Mouse (Mus musculus) liver, embryonic 16.5 days (tissue): ENCODE data around the gene Fam71b. TPM values are rescaled to one million over a fixed set of nuclear protein-coding genes. Genes with fewer than 3 reads are reported as not detected.

Experiments used
- ATAC-seq: fragments of 200-750 bp; cut with Nextera tagmentation; 2 replicates; pipeline ENCODE4 v1.8.0; 2017; ENCODE audit warnings: low read depth, mild to moderate bottlenecking, moderate number of reproducible peaks, moderate library complexity
- H3K27ac ChIP-seq: fragments of 300-500 bp; sonication (generic); 2 replicates; pipeline ENCODE4 v1.5.1; 2014; ENCODE audit warnings: mild to moderate bottlenecking, low read length
- H3K27me3 ChIP-seq: fragments of 300-500 bp; sonication (generic); 2 replicates; pipeline ENCODE4 v1.6.1; 2014; ENCODE audit warnings: low read depth, low read length, mixed read lengths; ENCODE audit not compliant: control insufficient read depth, insufficient read depth
- H3K36me3 ChIP-seq: fragments of 300-500 bp; sonication (generic); 2 replicates; pipeline ENCODE4 v1.6.1; 2014; ENCODE audit warnings: mild to moderate bottlenecking; ENCODE audit not compliant: control insufficient read depth, insufficient read depth
- H3K4me1 ChIP-seq: fragments of 300-500 bp; sonication (generic); 2 replicates; pipeline ENCODE4 v1.6.1; 2014; ENCODE audit warnings: low read depth, low read length, mixed read lengths; ENCODE audit not compliant: control insufficient read depth
- H3K4me2 ChIP-seq: fragments of 300-500 bp; sonication (generic); 2 replicates; pipeline ENCODE4 v1.6.1; 2014; ENCODE audit warnings: low read depth, low read length, mixed read lengths
- H3K4me3 ChIP-seq: fragments of 300-500 bp; sonication (generic); 2 replicates; pipeline ENCODE4 v1.5.1; 2014; ENCODE audit warnings: low read depth, mild to moderate bottlenecking, low read length
- H3K9ac ChIP-seq: fragments of 300-500 bp; sonication (generic); 2 replicates; pipeline ENCODE4 v1.6.1; 2014; ENCODE audit warnings: low read depth, low read length
- H3K9me3 ChIP-seq: fragments of 300-500 bp; sonication (generic); replicated peaks from 2 replicates; pipeline ENCODE4 v1.6.1; 2016; ENCODE audit warnings: low read length; ENCODE audit not compliant: control insufficient read depth
- WGBS: fragments of 180-500 bp; shearing (Covaris S2); extraction: QIAGEN DNeasy Blood & Tissue Kit; methylation state at CpG from one replicate; pipeline ENCODE4 v1.1.7; 2014; ENCODE audit not compliant: insufficient replicate concordance; 5-methylcytosine and 5-hydroxymethylcytosine counted together
- polyA plus RNA-seq: library from polyadenylated mRNA; unstranded; fragments of >200 nt; fragmentation: Nextera tagmentation; extraction: Ambion mirVana; gene quantifications from 2 replicates; pipeline ENCODE4 v1.2.1, GENCODE M21; 2015

Gene Fam71b
- polyA plus RNA-seq = 0.04 TPM in 1 of 2 replicates, not detected in the other

GRCm38 (mm10) chr11:46396167-46396859 lies at the start of gene Fam71b:
Gene Fam71b (plus strand): TSS chr11:46396559.
- Histone ChIP-seq H3K36me3 (no peaks in the 10 kb centered on the region), H3K9ac (no peak within 1 kb of the TSS), H3K9me3 (no peaks in the 10 kb centered on the region), H3K27me3 (no peaks in the 10 kb centered on the region), H3K4me2 (no peak within 1 kb of the TSS), H3K4me3 (no peak within 1 kb of the TSS), H3K27ac (no peak within 1 kb of the TSS), H3K4me1 (peaks cover 9% of the 10 kb centered on the region)
- no peak; the same call in 1 of the 2 replicates for ATAC-seq
- WGBS = 49% methylated on average over 13 of the region's 13 CpGs

GRCm38 (mm10) chr11:46347756-46348155 lies 48.6 kb upstream of the Fam71b start:
- no peaks in the 10 kb centered on the region for H3K9me3 ChIP-seq
- no peak for ATAC-seq
- H3K9ac ChIP-seq = no peak overlapping the region
- WGBS = 61% methylated on average over 5 of the region's 5 CpGs
- no peaks in the 10 kb centered on the region for H3K36me3 ChIP-seq
- H3K27me3 ChIP-seq = no peaks in the 10 kb centered on the region
- H3K4me3 ChIP-seq = no peak overlapping the region
- no peaks in the 10 kb centered on the region for H3K4me1 ChIP-seq
- H3K27ac ChIP-seq = no peak overlapping the region
- no peak overlapping the region for H3K4me2 ChIP-seq

GRCm38 (mm10) chr11:46348416-46348815 lies 47.9 kb upstream of the Fam71b start:
- H3K4me1 ChIP-seq = no peaks in the 10 kb centered on the region
- H3K4me3 ChIP-seq = no peak overlapping the region
- no peak overlapping the region for H3K9ac ChIP-seq
- H3K27ac ChIP-seq = no peak overlapping the region
- no peaks in the 10 kb centered on the region for H3K27me3 ChIP-seq
- H3K4me2 ChIP-seq = no peak overlapping the region
- H3K36me3 ChIP-seq = no peaks in the 10 kb centered on the region
- no peak for ATAC-seq
- 38% methylated on average over 3 of the region's 3 CpGs for WGBS
- no peaks in the 10 kb centered on the region for H3K9me3 ChIP-seq

- Histone ChIP-seq H3K27ac (no peak overlapping the region), H3K27me3 (no peaks in the 10 kb centered on the region), H3K9ac (no peak overlapping the region), H3K9me3 (no peaks in the 10 kb centered on the region), H3K4me3 (no peak overlapping the region), H3K36me3 (no peaks in the 10 kb centered on the region), H3K4me1 (no peaks in the 10 kb centered on the region), H3K4me2 (no peak overlapping the region)
- WGBS = 56% methylated on average over 2 of the region's 2 CpGs
- ATAC-seq = no peak
Observed at GRCm38 (mm10) chr11:46349681-46350410, 46.5 kb upstream of the Fam71b start.

GRCm38 (mm10) chr11:46358369-46358768 lies 38.0 kb upstream of the Fam71b start:
- Histone ChIP-seq H3K36me3 (no peaks in the 10 kb centered on the region), H3K4me3 (no peak overlapping the region), H3K4me1 (no peaks in the 10 kb centered on the region), H3K9me3 (no peaks in the 10 kb centered on the region), H3K9ac (no peak overlapping the region), H3K4me2 (no peak overlapping the region), H3K27me3 (no peaks in the 10 kb centered on the region), H3K27ac (no peak overlapping the region)
- no peak for ATAC-seq
- WGBS = 35% methylated on average over 1 of the region's 1 CpGs

- no peak for ATAC-seq
- no peak overlapping the region for H3K4me2 ChIP-seq
- no peak overlapping the region for H3K27ac ChIP-seq
- H3K36me3 ChIP-seq = no peaks in the 10 kb centered on the region
- H3K27me3 ChIP-seq = no peaks in the 10 kb centered on the region
- no peak overlapping the region for H3K9ac ChIP-seq
- no peaks in the 10 kb centered on the region for H3K9me3 ChIP-seq
- 60% methylated on average over 2 of the region's 2 CpGs for WGBS
- no peak overlapping the region for H3K4me3 ChIP-seq
- H3K4me1 ChIP-seq = no peaks in the 10 kb centered on the region
Observed at GRCm38 (mm10) chr11:46360991-46361665, 35.2 kb upstream of the Fam71b start.

- Histone ChIP-seq H3K4me2 (no peak overlapping the region), H3K27ac (no peak overlapping the region), H3K27me3 (no peaks in the 10 kb centered on the region), H3K4me3 (no peak overlapping the region), H3K36me3 (no peaks in the 10 kb centered on the region), H3K4me1 (no peaks in the 10 kb centered on the region), H3K9me3 (no peaks in the 10 kb centered on the region), H3K9ac (no peak overlapping the region)
- no peak for ATAC-seq
- WGBS = 50% methylated on average over 18 of the region's 18 CpGs
Observed at GRCm38 (mm10) chr11:46362061-46363022, 34.0 kb upstream of the Fam71b start.

- WGBS = 75% methylated on average over 9 of the region's 9 CpGs
- Histone ChIP-seq H3K4me2 (no peak overlapping the region), H3K9me3 (no peaks in the 10 kb centered on the region), H3K9ac (no peak overlapping the region), H3K36me3 (no peaks in the 10 kb centered on the region), H3K27me3 (no peaks in the 10 kb centered on the region), H3K27ac (no peak overlapping the region), H3K4me3 (no peak overlapping the region), H3K4me1 (no peaks in the 10 kb centered on the region)
- no peak for ATAC-seq
Observed at GRCm38 (mm10) chr11:46363864-46364263, 32.5 kb upstream of the Fam71b start.
